Mouse (Mus musculus): Measurements from ENCODE around the gene Slc25a41. TPM values are rescaled to one million over a fixed set of nuclear protein-coding genes. Genes with fewer than 3 reads are reported as not detected.

Slc25a41 gene
- not detected in 2 replicates for polyA plus RNA-seq (2012; ENCODE audit: low replicate concordance)

DNA sequence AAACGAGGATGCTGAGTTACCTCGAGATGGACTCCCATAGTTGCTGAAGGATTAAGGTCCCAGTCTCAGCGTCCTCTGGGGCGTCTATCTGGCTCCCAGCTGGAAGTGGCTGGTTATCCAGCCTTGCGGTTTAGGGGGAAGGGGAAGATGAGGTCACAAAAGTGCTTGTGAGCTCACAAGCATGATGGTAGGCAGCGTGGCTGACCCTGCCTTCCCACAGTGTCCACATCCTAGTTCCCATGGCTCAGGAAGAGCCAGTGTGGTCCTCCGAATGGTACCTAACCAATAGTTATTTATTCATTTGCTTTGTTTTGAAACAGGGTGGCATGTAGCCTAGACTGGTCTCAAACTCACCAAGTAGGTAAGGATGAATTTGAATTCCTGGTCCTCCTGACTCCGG is at the start of gene Slc25a41:
TSS of gene Slc25a41 (minus strand) at position 101 of the 400 bp plus-strand sequence.

DNA sequence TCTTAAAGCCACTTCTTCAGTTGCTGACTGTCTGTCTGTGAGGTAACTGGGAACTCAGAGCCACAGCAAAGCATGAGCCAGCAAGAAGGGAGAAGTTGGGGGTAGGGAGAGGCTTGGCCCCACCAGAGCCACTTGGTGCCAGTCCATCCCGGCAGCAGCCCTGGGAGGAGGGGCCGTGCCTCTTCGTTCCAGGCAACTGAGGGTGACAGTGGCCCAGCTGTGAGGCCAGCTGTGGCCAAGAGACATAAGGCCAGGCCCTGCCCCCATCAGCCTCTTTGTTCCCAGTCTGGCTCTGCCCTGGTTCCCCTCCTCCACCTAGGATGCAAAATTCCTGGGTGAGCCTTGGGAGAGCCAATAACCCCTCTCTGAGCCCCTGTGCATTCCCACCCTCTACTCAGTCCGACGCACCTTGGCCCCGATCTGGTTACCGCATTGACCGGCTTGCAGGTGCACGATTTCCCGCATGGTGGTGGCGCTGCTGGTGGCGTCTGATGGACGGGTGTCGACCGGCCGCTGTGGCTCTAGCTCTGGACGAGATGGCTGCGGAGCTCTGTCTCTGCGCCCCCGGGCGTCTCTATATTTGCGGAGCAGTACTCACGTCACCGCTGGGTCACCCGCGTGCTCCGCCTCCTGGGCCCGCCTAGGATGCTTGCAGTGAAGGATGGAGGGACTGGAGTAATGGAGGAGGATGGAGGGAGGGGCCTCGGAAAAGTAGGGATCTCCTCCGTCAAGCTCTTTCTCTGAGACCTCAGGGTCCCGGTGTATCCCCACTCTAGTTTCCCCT is 45.8 kb upstream of the Slc25a41 start, which contains the start of gene Tubb4a:
TSS of gene Tubb4a (minus strand) at position 734 of the 784 bp plus-strand sequence.

DNA sequence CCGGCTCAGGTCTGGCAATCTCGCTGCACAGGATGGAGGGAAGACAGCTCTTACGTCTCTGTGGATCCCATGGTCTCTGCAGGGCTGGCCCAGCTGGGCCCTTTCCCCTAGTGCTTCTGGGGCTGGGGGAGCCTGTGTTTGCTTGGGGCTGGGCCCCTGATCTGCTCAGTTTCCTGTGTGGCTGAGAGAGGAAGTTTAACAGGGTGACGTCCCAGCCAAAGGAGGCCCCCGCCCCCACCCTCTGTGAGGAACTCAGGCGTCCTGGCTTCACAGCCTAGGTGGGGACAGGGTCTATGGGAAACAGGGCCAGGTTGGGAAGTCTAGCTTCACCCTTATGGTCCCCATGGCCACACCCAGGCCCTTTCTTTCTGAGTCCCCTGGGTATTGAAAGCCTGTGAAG is 36.9 kb upstream of the Slc25a41 start, which contains the start of gene Dennd1c:
TSS of gene Dennd1c (minus strand) at position 179 of the 400 bp plus-strand sequence.

DNA sequence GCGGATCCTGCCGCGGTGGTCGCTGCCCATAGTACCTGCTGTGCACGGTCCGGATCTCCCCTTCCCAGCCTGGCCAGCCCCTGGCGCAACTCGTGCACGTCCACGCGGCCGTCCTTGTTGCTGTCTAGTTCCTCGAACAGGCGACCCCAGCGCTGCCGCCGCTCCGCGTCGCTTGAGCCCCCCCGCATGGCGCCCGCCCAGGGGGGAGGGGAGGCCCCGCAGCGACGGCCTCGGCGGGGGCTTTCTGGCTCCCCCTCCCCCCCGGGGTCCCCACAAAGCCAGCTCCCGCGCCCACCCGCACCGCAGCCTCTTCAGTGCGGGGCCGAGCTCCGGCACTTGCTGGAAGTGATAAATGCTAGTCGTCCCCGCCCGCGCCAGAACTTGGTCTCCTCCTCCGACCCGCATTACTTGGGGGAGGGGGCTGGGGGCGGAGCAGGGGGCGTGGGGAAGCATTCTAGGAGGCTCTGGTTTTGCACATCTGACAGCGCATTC is 18.1 kb upstream of the Slc25a41 start, which contains the start of gene Slc25a23:
TSS of gene Slc25a23 (minus strand) at position 378 of the 492 bp plus-strand sequence.

DNA sequence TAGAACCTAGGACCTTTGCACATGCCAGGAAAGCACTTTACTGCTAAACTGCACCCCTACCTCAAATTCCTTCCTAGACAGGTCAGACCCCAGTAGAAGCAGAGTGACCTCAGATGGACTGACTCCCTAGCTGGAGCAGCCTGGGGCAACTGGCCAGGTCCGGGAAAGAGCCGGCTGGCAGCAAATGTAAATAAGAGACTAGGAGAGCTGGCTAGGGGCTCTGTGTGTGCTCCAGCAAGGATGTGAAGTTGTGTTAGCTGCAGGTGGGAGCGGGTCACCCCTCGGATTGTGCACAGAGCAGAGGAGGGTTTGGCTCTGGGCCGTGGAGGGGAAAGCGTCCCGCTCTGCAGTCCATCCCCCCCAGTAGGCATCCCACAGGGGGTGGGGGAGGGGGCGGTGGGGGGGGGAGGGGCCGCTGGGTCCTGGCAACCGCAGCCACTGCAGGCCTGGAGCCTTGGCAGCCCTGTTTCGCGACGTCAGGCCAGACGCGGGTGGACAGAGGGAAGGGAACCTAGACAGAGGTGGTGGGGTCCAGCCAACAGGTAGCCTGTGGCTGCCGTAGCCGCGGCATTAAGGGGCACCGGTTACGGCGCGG is 17.5 kb upstream of the Slc25a41 start, which contains the start of gene Crb3:
TSS of gene Crb3 (plus strand) at position 215 of the 595 bp plus-strand sequence.

DNA sequence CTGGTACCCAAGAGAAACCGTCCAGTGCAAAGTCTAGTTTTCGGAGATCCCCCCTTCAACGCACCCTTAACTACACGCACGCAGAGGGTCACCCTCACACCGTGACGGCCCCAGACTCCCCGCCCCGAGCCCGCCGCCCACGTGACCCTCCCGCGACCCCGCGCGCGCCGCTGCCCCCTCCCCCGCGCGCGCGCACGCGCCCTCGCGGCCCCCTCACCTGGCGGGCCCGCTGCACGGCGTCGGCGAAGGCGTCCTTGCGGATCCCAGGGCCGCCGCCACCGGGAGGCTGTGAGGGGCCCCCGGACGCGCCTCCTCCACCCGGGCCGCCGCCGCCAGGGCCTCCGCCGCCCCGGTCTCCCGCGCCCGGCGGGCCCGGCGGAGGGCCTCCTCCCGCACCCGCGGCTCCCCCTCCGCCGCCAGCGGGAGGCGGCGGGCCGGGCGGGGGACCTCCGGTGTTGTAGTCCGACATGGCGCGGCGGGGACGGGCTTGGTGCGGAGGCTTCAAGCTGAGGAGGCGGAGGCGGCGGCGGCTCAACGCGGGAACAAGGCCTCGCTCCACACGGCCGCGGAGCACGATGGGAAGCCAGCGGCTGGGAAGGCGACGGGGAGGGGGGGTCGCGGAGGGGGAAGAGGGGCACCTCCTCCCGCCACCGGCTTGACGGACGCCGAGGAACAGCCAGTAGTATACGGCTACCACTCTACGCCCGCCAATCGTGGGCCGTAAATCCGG is 10.4 kb downstream of the Slc25a41 start, which contains the start of gene Khsrp:
TSS of gene Khsrp (minus strand) at position 592 of the 730 bp plus-strand sequence.

DNA sequence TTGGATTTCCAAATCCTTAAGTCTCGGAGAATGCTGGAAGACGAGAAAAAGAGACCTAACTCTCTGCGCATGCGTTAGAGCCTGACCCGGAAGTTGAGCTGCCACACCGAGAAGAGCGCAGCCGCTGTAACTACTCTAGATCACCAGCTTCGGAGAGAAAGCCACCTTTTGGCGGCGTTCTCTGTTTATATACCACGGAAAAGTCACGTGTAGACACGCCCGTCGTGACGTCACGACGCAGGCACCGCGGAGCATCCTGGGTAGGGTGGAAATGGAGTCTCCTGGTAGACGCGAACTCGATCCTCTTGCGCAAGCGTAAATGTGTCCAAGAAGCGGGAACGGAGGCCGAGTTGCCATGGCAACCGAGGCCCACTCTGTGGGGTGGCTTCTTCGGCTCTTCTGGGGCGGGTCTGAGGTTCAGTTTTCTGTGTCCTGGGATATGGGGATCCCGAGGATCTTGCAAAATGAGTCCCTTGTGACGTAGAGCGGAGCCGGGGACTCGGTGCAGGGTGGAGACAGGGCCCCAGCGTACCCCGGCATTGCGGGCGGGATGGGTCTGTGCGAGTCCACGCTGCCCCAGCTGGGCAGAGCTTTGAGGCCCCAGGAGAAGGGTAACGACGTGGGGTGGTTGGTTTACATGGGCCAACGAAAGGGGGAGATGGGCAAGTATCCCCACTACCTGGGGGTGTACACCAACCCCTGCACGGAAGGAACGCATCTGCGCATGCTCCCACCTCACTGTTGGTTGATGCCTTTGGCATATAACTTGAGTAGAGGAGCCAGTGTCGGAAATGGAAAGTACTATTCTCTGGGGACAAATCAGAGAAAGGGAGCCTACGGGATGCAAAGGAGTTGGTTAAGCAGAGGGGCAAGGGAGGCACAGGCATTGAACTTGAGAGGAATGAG is 30.0 kb downstream of the Slc25a41 start, which contains the start of the genes Gtf2f1 and Gm17949:
TSS of gene Gtf2f1 (minus strand) at position 53 of the 906 bp plus-strand sequence.
TSS of gene Gm17949 (plus strand) at position 234 of the 906 bp plus-strand sequence.

DNA sequence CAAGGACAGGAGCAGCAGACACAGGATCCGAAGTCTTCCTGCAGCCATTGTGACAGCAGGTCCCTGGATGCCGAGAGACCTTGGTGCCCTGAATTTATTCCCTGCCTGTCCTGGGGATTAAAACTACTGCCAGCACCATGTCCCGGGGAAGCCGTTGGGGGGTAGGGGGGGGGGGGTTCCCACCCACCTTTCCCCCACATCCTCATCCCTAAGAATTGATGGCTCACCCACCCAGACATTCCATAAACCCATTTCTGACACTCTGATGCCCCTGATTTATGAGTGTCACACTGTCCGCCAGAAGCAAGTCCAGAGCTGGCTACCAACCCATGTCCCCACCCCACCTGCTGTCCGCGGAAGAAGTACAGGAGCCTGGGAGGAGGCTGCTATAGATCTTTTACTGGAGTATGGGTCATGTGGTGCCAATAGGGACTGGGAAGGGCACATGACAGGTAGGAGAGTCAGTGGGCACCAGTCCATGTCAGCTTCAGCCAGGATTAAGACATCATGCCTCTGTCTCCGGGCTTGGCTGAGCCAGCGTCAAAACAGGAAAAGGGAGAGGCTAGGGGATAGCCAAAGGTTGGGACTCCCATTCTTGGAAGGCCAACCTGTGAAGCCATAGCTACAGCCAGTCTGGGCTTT is 41.4 kb downstream of the Slc25a41 start, which contains the start of gene Pspn:
TSS of gene Pspn (minus strand) at position 51 of the 642 bp plus-strand sequence.

DNA sequence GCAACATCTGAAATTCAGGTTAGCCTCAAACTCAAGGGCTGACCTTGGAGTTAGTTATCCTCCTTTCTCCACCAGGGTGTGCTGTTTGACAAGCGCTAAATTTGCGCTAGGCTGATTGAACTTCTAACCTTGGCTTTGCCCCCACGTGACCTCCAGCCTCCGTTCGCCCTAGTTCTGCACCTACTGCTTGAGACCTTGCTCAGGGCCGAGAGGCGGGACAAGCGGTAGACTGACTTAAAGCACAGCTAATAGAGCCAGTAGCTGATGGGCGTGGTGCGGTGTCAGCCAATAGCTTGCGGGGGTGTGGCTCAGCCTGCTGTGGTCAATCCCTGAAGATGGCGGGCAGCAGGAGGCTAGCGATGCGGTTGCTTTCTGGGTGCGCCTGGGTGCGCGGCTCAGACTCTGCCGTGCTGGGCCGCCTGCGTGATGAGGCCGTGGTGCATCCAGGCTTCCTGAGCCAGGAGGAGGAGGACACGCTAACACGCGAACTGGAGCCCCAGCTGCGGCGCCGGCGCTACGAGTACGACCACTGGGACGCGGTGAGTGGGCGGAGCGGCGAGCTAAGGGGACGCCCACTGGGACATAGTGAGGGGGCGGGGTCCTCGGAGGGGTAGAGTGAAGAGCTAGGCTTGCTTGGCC is 44.3 kb downstream of the Slc25a41 start, which contains the start of gene Alkbh7:
TSS of gene Alkbh7 (plus strand) at position 311 of the 639 bp plus-strand sequence.

DNA sequence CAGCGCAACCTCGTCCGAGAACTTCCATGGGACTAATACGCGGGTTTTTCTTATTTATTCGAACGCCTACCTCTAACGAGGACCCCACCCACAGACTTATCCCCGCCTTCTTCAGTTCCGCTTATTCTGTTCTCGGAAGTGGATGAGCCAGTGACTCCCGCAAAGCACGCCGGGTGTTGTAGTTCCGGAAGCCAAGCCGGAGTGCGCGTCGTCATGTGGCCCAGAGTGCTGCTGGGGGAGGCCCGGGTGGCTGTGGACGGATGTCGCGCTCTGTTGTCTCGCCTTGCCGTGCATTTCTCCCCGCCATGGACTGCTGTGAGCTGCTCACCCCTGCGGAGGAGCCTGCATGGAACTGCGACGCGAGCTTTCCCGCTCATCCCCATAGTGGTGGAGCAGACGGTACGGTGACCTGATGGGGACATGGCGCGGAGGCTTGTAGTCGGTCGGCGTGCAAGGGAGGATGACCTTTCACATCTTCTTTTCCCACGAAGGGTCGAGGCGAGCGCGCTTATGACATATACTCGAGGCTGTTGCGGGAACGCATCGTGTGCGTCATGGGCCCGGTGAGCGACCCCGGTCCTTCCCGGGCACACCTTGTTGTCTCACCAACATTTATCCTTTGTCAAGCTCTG is 51.2 kb downstream of the Slc25a41 start, which contains the start of gene Clpp:
TSS of gene Clpp (plus strand) at position 191 of the 632 bp plus-strand sequence.

Other genes with a start within 250 kb of the Slc25a41 start
- 24.1 and 36.3 TPM in 2 replicates for gene Rfx2, start 210.6 kb downstream of the Slc25a41 start, polyA plus RNA-seq (2012; ENCODE audit: low replicate concordance)
- not detected in 2 replicates for gene Acsbg2, start 167.2 kb downstream of the Slc25a41 start, polyA plus RNA-seq (2012; ENCODE audit: low replicate concordance)
- gene 1700061G19Rik, start 166.2 kb downstream of the Slc25a41 start, polyA plus RNA-seq (2012; ENCODE audit: low replicate concordance), result not detected in 2 replicates
- 88.4 and 103 TPM in 2 replicates for gene Mllt1, start 106.2 kb downstream of the Slc25a41 start, polyA plus RNA-seq (2012; ENCODE audit: low replicate concordance)
- gene Acer1, start 59.5 kb downstream of the Slc25a41 start, polyA plus RNA-seq (2012; ENCODE audit: low replicate concordance), result not detected in 2 replicates
- 37.7 and 105 TPM in 2 replicates for gene Clpp, start 51.3 kb downstream of the Slc25a41 start, polyA plus RNA-seq (2012; ENCODE audit: low replicate concordance)
- gene Alkbh7, start 44.3 kb downstream of the Slc25a41 start, polyA plus RNA-seq (2012; ENCODE audit: low replicate concordance), result 25.6 and 38.2 TPM in 2 replicates
- not detected in 2 replicates for gene Pspn, start 41.6 kb downstream of the Slc25a41 start, polyA plus RNA-seq (2012; ENCODE audit: low replicate concordance)
- 81.6 and 94.3 TPM in 2 replicates for gene Gtf2f1, start 30.4 kb downstream of the Slc25a41 start, polyA plus RNA-seq (2012; ENCODE audit: low replicate concordance)
- gene Gm17949, start 30.2 kb downstream of the Slc25a41 start, polyA plus RNA-seq (2012; ENCODE audit: low replicate concordance), result 0.17 and 0.23 TPM in 2 replicates
- 248 and 458 TPM in 2 replicates for gene Khsrp, start 10.1 kb downstream of the Slc25a41 start, polyA plus RNA-seq (2012; ENCODE audit: low replicate concordance)
- 18.4 and 34.3 TPM in 2 replicates for gene Crb3, start 17.5 kb upstream of the Slc25a41 start, polyA plus RNA-seq (2012; ENCODE audit: low replicate concordance)
- gene Slc25a23, start 18.2 kb upstream of the Slc25a41 start, polyA plus RNA-seq (2012; ENCODE audit: low replicate concordance), result 16.7 and 20.4 TPM in 2 replicates
- 211 and 238 TPM in 2 replicates for gene Dennd1c, start 36.9 kb upstream of the Slc25a41 start, polyA plus RNA-seq (2012; ENCODE audit: low replicate concordance)
- gene Tubb4a, start 46.1 kb upstream of the Slc25a41 start, polyA plus RNA-seq (2012; ENCODE audit: low replicate concordance), result 0.80 and 0.96 TPM in 2 replicates
- gene Tnfsf9, start 63.7 kb upstream of the Slc25a41 start, polyA plus RNA-seq (2012; ENCODE audit: low replicate concordance), result 1.5 and 1.6 TPM in 2 replicates
- gene Cd70, start 108.1 kb upstream of the Slc25a41 start, polyA plus RNA-seq (2012; ENCODE audit: low replicate concordance), result 0.17 and 0.98 TPM in 2 replicates
- 7.8 and 15.8 TPM in 2 replicates for gene Tnfsf14, start 152.5 kb upstream of the Slc25a41 start, polyA plus RNA-seq (2012; ENCODE audit: low replicate concordance)
- 9.1 and 16.5 TPM in 2 replicates for gene C3, start 186.5 kb upstream of the Slc25a41 start, polyA plus RNA-seq (2012; ENCODE audit: low replicate concordance)
- 34.0 and 34.2 TPM in 2 replicates for gene Gpr108, start 206.8 kb upstream of the Slc25a41 start, polyA plus RNA-seq (2012; ENCODE audit: low replicate concordance)
- gene Trip10, start 207.8 kb upstream of the Slc25a41 start, polyA plus RNA-seq (2012; ENCODE audit: low replicate concordance), result 9.3 and 9.4 TPM in 2 replicates
- gene Vav1, start 237.4 kb upstream of the Slc25a41 start, polyA plus RNA-seq (2012; ENCODE audit: low replicate concordance), result 72.5 and 81.3 TPM in 2 replicates

Measured in hematopoietic multipotent progenitor cell, adult 10-12 weeks (in vitro differentiated cells).